In the genomic region with DNA sequence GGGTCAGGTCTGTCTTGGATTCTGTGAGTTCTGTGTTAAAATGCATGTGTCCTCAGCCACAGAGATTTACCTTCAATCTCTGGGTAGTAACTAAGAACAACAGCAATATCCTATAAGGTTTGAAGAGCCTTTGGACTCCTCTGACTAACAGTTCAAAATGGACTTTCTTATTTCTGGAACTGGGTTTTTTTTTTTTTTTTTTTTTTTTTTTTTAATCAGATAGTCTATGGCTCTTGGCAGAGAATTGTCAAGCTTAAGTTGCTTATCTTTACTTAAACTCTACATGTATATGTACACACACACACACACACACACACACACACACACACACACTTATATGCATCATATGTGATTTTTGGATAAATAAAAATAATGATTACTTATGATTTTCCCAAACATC, we compare ENCODE assay signal across 19 mouse cellular contexts.
DNase-seq lines count a peak whose midpoint lies in the region; ATAC-seq and TF ChIP-seq lines count a peak whose summit lies in the region.
"Had no signal": no experiment of that assay in that cellular context is flagged by ENCODE, and none has a peak within 500 bp of the region (broad histone marks: within the 10 kb centered on the region; RNA-seq: fewer than 3 reads in every experiment).

No protein-coding gene starts in this region.

- TF ChIP-seq CTCF in MEL (IDR thresholded peaks at IDR 0.05 in 2 of 3, conservative IDR thresholded peaks at IDR 0.05 in 1 of 3; ENCODE audit: control insufficient read depth in 1 of 3, insufficient read depth in 1 of 3, low read depth in 2 of 3, low read length in 3 of 3, poor library complexity in 1 of 3, severe bottlenecking in 1 of 3): no peak

- peak overlapping the region; percentile 10; the same call in 1 of the 2 replicates for H3K27ac ChIP-seq in MEL (ENCODE audit: control insufficient read depth, low read depth, low read length)
- H3K27ac ChIP-seq in midbrain, embryonic 11.5 days (ENCODE audit: low read depth, low read length): no peak overlapping the region

- H3K9ac ChIP-seq in MEL (ENCODE audit: control insufficient read depth, low read depth, low read length, poor library complexity, severe bottlenecking): no peak overlapping the region
- H3K9ac ChIP-seq in midbrain, embryonic 11.5 days (ENCODE audit: low read length): no peak overlapping the region

- TF ChIP-seq RAD21 in MEL (IDR thresholded peaks at IDR 0.05; ENCODE audit: low read depth, low read length): no peak

- no peak; a peak in 1 of 4 replicates for TF ChIP-seq EP300 in MEL (IDR thresholded peaks at IDR 0.05; ENCODE audit: low read depth in 1 of 2, low read length in 2 of 2)

- ATAC-seq in midbrain, embryonic 11.5 days (ENCODE audit: low FRiP score): no peak
- ATAC-seq: activated CD4-positive, CD25-positive, alpha-beta regulatory T cell, adult 4 months; CD4-positive, CD25-positive, alpha-beta regulatory T cell, adult 4 months; Patski had no signal

- no peaks in the 10 kb centered on the region for H3K9me3 ChIP-seq in MEL (replicated peaks; ENCODE audit: insufficient read depth, low read length)
- H3K9me3 ChIP-seq in midbrain, embryonic 11.5 days (ENCODE audit: control insufficient read depth, low read length): no peaks in the 10 kb centered on the region

- H3K79me2 ChIP-seq in MEL (ENCODE audit: control insufficient read depth, insufficient read depth, low read length, poor library complexity): no peaks in the 10 kb centered on the region

- H3K27me3 ChIP-seq in MEL (ENCODE audit: control insufficient read depth in 1 of 2, insufficient read depth in 2 of 2, low read length in 2 of 2): no peaks in the 10 kb centered on the region
- H3K27me3 ChIP-seq in midbrain, embryonic 11.5 days (ENCODE audit: control insufficient read depth, insufficient read depth, low read length): peaks cover 3% of the 10 kb centered on the region; the same call in 1 of the 2 replicates
- H3K27me3 ChIP-seq: CH12.LX, Patski had no signal

- H3K4me3 ChIP-seq in MEL (ENCODE audit: control insufficient read depth in 1 of 2, insufficient read depth in 1 of 2, low read depth in 2 of 2, low read length in 2 of 2): no peak overlapping the region
- no peak overlapping the region for H3K4me3 ChIP-seq in midbrain, embryonic 11.5 days (ENCODE audit: low read depth, low read length)

- no peak for DNase-seq in MEL (ENCODE audit: low read depth, low spot score)
- DNase-seq in midbrain, embryonic 11.5 days (ENCODE audit: low spot score, missing footprints): no peak
- DNase-seq: adrenal gland, adult 2 months; adrenal gland, adult 8-10 months; adrenal gland, postnatal 10 days; adrenal gland, postnatal 14 days; adrenal gland, postnatal 25 days; adrenal gland, postnatal 36 days; B cell, adult 2 months; cerebellum, adult 11 months; cerebellum, adult 11-12 months; cerebellum, adult 18-20 months; cerebellum, adult 2 months; cerebellum, adult 8-10 months had no signal

- H3K4me1 ChIP-seq in MEL (ENCODE audit: control insufficient read depth in 1 of 2, insufficient read depth in 2 of 2, low read length in 2 of 2): peaks cover 11 to 17% of the 10 kb centered on the region in 2 experiments
- H3K4me1 ChIP-seq in midbrain, embryonic 11.5 days (ENCODE audit: control insufficient read depth, insufficient read depth, low read length): peaks cover 16% of the 10 kb centered on the region

- no peak overlapping the region for H3K4me2 ChIP-seq in midbrain, embryonic 11.5 days

- peaks cover 0 to 19% of the 10 kb centered on the region in 2 experiments; a peak in 2 of 4 replicates for H3K36me3 ChIP-seq in MEL (ENCODE audit: control insufficient read depth in 1 of 2, insufficient read depth in 2 of 2, low read length in 2 of 2)
- no peaks in the 10 kb centered on the region for H3K36me3 ChIP-seq in midbrain, embryonic 11.5 days (ENCODE audit: control insufficient read depth, insufficient read depth, low read length)
- H3K36me3 ChIP-seq: G1E had no signal

- TF ChIP-seq POLR2A in MEL (IDR thresholded peaks at IDR 0.05; ENCODE audit: control insufficient read depth in 1 of 2, insufficient read depth in 1 of 2, low read depth in 1 of 2, low read length in 2 of 2, poor library complexity in 1 of 2): no peak

TF ChIP-seq in MEL, 35 proteins besides CTCF, POLR2A, EP300 and RAD21:
- TF ChIP-seq SMC3 (IDR thresholded peaks at IDR 0.05; ENCODE audit: low read depth, low read length) (no peak), ZNF384 (IDR thresholded peaks at IDR 0.05; ENCODE audit: low read depth, low read length) (peak; percentile 92)
